Mouse (Mus musculus) ovary, adult 18-20 months (tissue): Measurements from ENCODE around the gene Stn1.
A peak's percentile ranks its signal among the peaks of the same experiment; 100 is the strongest.

Experiments
- DNase-seq: peaks from one replicate; pipeline ENCODE4 v3.0.0; 2022; ENCODE audit warnings: low spot score, mixed read lengths

Gene Stn1

DNA sequence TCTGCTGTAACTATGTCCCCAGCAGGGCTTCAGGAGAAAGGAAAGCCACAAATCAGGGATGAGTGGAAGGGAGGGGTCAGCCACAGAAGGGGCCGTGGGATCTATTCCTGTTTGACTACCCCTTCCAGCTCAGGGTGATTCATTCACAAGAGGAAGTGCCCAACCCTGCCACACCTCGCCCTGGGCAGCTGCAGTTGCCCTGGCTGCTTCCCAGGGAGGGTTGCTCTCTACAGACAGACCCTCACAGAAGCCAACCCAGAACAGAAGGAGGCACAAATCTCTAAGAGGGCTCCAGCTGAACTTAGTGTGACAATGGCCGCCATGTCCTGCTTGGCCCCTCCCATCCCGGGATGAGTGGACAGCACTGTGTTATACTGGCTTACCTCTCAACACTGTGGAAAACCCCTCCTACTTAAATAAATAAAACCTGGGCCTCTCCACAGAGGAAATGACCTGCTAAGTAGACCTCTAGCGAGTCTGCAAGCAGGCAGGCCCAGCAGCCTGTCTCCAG lies 28.5 kb downstream of the Stn1 start:
- DNase-seq: no peak

DNA sequence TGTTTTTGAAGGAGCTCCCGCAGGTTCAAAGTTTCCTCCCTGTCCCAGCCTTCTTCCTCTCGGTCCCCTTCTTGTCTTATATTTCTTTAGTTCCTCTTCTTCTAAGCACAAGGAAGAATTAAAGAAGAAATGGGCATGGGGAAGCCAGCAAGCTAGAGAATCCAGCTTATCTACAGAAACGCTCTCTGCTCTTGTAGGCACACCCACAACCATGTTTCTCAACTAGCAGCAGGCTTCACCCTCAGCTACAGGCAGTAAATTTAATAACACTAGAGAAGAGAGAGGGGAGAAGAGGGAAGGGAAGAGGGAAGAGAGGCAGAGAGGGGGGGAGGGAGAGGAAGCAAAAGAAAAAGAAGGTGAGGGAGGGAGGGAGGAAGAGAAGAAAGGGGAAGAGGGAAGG lies 29.1 kb downstream of the Stn1 start:
- DNase-seq: no peak

DNA sequence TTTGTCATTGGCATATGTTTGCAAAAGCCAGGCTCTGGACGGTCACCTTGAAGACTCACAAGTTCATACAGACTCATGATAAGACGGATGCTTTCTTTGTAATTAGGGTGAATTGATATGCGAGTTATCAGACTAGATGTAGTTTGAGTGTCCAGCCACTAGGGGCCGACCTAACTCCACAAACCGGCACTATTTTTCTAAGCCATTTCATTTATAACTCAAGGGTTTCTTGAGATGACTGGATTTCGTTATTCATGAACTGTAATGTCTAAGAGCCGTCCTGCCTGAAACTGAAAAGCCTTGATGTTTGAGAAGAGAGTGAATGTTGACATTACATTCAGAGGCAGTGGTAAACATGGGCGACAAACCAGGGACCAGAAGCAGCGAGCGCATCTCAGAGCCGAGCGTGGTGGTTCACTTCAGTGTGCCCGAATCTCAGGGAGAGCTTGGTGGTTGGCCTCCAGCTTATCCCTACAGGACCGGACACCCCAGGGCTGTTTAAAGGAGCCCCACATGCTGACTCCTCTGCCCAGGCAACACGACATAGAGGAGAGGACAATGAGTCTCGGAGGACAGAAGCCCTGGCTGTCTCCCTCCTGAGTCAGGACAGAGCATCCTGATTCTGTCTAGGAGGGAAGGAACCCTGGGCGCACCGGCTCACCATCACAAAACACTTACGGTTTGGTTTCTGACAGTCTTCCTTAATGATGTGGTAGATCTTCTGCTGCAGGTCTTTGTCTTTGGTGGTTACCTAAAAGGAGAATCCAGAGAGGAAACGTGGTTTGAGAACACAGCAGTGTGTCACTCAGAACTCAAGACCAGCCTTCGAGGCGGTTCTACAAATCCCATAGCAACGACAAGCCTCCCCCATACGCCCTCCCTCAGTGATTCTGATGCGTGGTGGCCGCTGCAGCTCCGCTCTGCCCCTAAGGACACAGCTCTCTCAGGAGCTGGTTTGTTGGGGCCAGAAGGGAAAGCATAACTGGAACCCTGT lies 29.9 kb downstream of the Stn1 start:
- no peak for DNase-seq

DNA sequence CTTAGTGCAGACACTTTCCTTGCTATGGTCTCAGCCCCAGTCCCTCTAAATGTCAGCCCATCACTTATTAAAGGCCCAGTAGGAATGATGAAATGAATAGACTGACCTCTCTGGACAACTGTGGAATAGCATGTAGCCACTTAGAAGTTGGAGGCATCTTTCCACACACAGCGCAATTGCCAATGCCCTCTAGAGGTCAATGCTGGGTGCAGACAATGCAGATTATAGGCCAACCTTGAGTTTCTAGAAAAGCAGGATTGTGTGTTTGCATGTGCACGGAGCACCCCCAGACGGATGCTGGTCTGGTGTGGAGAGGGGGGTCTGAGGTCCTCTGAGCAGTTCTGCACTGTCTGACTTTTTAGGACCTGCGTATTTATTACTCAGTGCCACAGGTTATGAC lies 33.7 kb downstream of the Stn1 start:
- no peak for DNase-seq

DNA sequence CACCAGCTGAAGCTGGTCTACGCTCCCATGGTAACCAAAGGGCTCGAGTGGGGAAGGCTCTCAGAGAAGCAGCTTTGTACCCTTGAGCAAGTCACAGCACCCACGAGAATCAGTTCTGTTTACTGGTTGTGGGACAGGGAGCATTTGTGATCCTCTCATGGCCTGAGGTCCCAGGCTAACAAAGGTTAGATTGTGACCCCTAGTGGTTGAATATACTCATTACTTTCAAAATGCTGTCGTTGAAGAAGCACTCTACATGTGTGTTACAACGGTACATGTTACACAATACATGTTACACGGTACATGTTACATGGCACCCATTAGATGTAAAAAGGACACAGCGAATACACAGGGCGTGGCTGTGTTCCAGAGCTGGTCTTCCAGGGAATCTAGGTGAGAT lies 34.7 kb downstream of the Stn1 start:
- DNase-seq: no peak

DNA sequence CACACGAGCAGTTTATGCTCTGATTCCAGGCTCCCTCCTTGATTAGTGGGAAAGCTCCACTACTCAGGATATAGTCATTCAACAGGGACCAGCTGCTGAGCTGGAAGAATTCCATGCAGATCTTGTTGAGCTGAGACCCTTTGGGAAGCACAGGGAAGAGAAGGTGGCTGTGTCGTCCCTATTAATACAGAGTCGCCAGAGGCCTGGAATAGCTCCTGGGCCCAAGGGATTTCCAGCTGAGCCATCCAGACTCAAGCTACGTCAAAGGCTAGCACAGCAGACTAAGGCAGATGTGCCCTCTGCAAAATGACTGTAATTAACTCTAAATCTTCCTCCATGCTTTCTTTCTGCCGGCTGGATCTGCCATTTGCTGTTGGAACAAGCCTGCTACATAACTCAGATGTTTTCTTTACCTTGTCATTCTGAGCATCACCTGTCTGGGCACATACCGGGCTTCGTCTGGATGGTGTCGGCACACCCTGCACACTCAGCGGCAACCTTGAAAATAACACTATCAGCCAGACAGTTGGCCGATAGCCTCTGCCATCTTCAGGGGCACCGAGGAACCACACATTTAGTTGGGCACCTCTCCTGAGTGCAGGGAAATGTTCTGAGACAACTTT lies 36.8 kb downstream of the Stn1 start:
- no peak for DNase-seq

DNA sequence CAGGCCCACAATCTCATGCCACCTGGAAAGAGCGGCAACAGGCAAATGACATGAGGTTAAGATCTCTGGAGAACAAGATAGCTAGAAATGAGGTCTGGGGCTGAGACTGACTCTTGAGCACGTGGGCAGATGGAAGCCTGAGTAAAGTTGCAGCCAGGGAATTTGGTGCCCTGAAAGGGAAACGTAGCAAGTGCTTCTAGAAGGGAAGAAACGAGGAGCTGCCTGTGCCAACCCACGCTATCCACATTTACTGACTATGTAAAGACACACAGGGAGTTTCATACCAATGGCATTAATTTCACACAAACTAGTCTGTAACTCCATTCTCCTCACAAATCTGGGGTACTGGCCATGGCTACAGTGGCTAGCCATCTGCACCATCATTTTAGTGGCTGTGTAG lies 37.5 kb downstream of the Stn1 start:
- DNase-seq: no peak

DNA sequence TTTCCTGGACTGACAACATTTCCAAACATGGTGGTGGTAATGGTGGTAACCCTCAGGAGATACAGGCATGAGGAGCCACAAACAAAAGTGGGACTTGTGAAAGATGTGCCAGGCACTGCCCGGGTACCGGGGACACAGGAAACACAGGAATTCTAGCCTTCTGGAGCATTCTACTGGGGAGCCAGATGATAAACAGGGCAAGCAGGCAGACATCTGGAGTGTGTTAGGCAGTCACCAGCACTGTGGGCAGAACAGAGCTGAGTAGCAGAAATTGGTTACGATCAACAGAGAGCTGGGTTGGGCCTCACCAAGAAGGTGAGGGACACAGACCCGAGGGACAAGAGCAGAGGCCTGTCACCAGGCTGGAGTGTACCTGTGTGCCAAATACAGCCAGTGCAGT lies 38.4 kb downstream of the Stn1 start:
- no peak for DNase-seq

DNA sequence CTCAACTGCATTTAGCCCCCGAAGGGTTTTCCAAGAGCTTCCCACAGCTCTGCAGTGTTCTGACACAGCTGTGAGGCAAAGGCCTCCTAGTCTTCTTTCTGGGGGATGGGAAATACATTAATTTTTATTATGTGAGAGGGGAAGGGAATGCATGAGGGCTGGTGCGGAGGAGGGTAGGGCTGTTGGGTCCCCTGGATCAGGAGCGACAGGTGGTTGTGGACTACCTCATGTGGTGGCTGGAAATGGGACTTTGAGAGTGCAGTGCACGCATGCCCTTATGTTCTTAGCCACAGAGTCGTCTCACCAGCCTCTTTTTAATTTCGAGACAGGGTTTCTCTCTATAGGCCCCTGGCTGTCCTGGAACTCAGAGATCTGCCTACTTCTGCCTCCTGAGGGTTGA lies 39.6 kb downstream of the Stn1 start:
- DNase-seq: no peak

DNA sequence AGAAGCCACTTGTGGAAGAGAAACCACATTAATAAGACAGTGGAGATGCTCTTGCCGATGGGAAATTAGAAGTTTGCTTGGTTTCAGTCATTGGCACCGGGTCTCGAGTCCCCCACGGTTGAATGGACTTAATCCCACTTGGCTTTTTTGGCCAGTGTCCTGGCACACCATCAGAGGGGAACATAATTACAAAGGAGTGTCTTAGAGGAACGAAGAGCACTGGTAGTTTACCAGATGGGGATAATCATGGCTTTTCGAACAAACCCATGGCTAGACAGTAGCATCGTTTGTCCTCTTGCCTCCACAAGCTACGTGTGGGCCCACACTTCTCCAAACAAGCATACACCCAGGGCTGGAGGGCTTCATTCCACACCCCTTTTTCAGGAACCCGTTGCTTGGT lies 40.0 kb downstream of the Stn1 start:
- DNase-seq: no peak

DNA sequence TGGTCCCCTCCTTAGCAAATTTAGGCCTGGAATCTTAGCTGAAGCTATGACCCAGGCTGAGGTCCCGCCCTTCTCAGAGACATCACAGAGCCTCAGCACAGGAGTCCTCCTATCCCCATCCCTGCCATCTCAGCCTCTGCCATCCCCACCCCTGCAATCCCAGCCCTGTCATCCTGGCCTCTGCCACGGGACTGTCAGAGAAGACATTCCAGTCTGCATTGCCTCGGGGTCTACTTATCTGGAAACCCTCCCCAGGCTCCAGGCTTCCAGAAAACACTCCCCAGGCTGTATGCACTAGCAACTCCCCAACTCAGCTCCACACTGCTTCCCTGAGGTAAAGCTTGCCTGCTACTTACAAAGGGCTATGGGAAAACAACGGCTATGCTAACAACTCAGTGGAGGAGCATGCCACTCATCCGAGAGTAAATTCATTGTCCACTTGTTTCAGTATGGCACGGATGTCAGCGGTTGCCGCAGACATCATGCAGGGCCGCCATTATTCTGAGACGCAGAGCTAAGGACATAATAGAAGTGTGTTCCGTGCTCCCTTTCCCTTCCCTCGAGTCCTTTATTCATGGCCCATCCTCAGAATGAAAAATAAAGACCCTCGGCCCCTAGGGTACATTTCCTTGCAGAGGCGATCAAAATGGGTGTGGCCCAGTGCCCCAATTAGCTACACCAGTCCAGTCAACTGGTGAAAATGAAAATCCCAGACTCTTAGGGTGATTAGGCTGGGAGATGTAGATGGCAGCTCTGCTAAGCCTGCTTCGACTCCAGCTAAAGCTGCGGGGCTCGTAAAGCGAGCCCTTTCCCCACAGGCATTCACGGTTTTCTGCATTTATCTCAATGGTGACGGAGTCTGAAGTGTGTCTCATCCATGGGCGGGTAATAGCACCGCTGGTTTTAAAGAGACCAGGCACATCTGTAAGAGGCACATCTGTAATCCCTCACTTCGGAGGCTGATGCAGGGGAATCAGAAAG lies 44.0 kb downstream of the Stn1 start:
- no peak for DNase-seq

DNA sequence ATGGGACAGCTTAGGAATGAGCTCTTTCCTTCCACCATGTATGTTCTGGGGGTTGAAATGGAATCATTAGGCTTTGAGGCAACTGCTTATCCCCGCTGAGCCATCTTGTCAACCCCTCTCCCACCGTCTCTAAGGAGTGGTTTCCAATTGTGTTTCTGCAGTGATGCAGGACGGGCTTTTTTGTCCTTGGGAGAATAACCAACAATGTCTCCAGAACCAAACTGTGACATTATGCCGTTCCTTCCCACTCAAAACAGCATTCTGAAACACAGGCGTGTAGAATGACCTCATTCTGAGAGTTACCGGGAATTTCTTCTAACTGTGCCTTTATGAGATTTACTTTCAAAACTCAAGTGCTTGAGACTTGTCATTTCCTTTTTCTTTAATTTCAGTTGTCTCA lies 44.9 kb downstream of the Stn1 start:
- no peak for DNase-seq

DNA sequence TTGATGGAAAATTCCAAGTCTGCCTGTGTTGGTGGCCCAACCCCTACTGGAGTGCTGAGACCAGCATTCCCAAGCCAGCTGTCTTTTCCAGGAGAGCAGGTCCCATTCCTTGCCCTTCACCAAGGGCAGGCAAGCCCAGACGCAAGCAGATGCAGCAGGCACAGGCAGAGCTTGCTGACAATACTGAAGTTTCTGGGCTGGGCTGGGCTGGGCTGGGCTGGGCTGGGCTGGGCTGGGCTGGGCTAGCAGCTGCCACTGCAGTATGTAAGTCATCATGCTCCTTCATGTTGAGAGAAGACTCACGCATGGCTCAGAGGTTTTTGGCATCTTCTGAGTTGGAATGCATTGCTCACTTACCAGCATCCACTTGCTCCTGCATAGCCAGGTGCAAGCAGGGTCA lies 45.5 kb downstream of the Stn1 start:
- DNase-seq: no peak

DNA sequence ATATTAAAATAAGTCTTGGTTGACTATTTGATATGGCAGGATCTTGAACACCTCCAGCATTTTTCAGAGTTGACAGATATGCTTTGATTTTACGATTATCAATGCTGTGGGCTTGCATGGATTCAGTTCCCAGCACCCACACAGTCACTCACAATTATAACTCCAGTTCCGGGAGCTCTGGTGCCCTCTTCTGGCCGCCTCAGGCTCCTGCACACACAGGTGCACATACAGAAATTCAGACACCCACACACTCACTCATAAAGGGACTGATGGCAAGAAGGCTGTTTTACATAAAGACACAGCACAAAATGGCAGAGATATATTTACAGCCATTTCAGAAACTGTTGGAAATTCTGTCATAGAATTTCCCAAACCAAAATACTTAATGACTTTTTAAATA lies 48.1 kb downstream of the Stn1 start:
- DNase-seq: no peak

DNA sequence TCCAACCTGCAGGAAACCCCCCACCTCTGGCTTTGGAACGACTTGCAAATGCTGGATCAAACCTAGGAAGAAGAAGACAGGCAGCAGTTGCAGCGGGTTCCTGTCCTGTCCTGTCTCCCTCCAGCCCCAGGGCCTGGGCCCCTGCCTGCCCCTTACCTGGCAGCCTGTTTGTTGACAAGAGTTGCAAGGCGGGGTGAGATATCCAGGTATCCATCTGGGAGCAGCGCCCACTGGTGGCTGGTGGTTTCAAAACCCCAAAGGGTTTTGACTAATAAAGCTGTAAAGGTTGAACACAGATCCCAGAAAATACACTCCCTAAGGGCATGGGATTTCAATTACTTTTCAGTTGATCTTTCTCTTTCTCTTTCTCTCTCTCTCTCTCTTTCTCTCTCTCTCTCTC lies 49.1 kb downstream of the Stn1 start:
- DNase-seq: no peak

DNA sequence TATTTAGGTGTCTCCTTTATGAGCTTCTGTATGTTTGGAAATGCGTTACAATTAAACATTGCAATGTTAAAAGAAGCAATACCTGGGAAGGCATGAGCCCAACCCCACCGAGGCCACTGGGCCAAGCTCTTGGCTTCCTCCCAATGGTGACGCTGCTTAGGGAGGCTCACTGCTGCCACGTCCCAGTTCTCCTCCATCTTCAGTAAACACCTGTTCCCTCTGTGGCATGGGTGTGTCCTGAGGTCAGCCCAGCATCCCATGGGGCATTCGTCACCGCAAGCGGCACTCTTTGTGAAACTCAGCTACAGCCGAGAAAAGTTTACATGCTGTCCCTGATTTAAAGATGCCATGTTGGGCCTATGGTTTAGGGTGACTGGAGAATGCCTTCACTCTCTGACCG lies 49.7 kb downstream of the Stn1 start:
- no peak for DNase-seq

DNA sequence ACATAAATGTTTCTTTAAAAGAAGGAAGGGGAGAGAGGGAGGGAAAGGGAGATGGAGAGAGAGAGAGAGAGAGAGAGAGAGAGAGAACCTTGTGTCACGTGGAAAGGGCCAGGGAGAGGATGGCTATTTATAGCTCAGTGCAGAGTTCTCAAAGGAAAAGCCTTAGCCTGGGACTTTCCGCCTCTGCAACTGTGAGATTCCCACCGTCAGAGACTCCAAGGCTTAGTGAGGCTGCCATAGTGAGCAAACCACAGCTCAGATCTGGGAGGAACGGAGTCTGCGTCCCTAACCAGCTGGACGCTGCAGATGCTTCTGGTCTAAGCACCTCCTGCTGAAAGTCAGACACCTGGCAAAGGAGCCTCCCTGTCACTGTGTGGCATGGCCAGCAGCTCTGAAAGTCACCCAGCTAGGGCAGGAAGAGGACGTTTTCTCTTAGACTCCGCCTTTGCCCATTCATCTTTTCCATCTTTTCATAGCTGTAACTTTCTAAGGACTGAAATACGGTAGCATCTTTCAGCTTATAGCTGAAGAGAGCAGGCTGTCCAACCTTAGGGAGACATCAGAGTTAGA lies 51.2 kb downstream of the Stn1 start:
- no peak for DNase-seq

DNA sequence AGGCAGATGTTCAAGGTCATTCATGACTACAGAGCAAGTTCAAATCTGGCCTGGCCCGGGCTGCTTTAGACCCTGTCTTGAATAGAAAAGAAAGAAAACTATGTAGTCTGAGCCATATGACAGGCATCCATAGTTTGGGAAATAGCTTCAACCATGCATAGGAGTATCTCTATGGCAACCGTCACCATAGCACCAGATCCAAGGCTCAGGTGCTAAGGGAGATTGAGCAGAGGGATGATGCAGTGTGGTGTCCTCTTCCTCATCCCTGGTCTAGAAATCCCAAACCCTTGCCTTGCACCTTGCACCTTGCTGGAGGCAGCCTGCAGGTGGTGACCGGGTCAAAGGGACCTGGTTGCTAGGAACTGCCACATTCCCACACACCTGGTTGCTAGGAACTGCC lies 53.2 kb downstream of the Stn1 start:
- DNase-seq: no peak

DNA sequence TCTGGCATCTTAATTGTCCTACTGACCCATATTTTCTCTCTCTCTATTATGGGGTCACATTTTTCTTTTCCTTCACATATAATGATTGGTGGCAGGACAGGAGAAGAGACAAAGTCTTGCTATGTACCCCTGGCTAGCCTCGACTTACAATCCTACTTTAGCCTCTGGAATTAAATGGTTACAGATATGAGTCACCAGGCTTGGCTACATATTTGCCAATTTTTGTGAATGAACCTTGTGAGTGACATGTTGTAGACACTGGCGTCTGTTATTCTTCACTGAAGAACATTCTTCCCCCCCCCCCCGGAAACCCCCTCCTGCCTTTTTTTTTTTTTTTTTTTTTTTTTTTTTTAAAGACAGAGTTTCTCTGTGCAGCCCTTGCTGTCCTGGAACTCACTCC lies 54.0 kb downstream of the Stn1 start:
- no peak for DNase-seq

DNA sequence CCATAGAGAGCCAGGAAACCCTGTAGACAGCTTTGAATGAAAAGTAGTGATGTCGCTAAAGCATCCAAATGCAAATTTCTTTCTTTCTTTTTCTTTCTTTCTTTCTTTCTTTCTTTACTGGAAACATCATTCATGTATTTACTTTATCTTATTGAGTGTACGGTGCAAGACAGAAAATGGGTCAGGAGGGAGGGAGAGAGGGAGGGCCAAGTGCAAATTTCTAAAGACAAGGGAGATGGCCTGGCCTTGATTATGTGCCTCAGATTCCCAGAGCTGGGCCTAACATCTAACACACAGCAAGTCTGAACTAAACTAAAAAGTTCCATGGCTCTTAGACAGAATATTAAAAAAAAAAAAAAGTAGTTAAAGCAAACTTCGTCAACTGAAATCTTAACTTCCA lies 63.9 kb downstream of the Stn1 start:
- no peak for DNase-seq

DNA sequence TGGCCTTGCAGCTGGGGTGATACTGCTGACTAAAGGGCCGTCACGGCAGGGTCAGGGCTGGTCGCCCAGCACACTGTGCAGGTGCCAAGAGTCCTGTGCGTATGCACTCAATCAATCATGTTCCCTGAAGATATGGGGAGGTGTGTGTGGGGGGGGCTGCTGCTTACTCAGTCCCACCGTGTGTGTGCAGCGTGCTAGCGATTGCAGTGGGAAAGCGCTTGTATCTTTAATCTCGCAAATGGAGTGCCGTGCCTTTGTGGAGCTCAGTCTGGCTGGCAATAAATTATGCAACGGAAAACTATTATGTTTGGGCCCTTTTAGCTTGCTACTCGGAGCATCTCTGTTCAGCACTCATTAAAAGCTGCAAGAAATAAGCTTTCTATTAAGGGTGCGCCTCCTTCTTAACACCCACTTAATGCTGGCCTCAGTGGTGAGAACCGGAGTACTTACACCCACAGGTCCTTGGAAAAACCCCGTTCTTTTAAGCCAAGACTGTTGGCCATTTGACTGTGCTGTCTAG lies 64.4 kb downstream of the Stn1 start:
- DNase-seq: peak; percentile 74

DNA sequence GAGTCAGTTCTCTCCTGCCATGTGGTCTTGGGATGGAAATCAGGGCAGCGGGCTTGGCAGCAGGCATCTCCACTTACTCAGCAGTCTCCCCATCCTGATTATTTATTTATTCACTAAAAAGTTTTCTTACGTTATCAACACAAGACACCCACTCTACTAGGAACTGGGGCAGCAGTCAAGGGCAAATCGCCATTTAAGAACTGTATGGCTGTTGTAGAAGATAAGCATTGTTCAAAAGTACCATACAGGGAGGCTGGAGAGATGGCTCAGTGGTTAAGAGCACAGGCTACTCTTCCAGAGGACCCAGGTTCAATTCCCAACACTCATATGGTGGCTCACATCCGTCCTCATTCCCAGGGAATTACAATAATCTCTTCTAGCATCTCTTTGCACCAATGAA lies 65.5 kb downstream of the Stn1 start:
- no peak for DNase-seq
